Mouse (Mus musculus) hindlimb bud, embryonic 11.5 days (tissue): ENCODE measurements around the gene Ptpra.
"Not testable (repeated sequence)": the region's sequence is repeated elsewhere in the genome, so short reads cannot be mapped to it uniquely, and the experiment has no call there.

Source experiments
- DNase-seq: peaks from one replicate; pipeline ENCODE4 v3.0.0-alpha.2; 2012; ENCODE audit warnings: low read depth, low spot score; ENCODE audit errors: extremely low spot score

Ptpra gene

GRCm38 (mm10) chr2:130540266-130540665 lies 90.2 kb downstream of the Ptpra start:
- no peak for DNase-seq

GRCm38 (mm10) chr2:130546957-130547356 lies 96.9 kb downstream of the Ptpra start:
- no peak for DNase-seq

- DNase-seq = no peak
Observed at GRCm38 (mm10) chr2:130554841-130555240, 104.8 kb downstream of the Ptpra start.

GRCm38 (mm10) chr2:130556292-130556691 lies 106.2 kb downstream of the Ptpra start:
- DNase-seq = no peak

GRCm38 (mm10) chr2:130557462-130557861 lies 107.4 kb downstream of the Ptpra start:
- DNase-seq = no peak

- no peak for DNase-seq
Observed at GRCm38 (mm10) chr2:130558015-130558414, 107.9 kb downstream of the Ptpra start.

GRCm38 (mm10) chr2:130563212-130564055 lies 113.4 kb downstream of the Ptpra start, which contains the start of gene Mrps26:
TSS of gene Mrps26 (plus strand) at chr2:130563742.
- DNase-seq = peak; percentile 74

- no peak for DNase-seq
Observed at GRCm38 (mm10) chr2:130564063-130564462, 114.0 kb downstream of the Ptpra start.

GRCm38 (mm10) chr2:130564983-130565382 lies 114.9 kb downstream of the Ptpra start:
- no peak for DNase-seq

GRCm38 (mm10) chr2:130568921-130569320 lies 118.8 kb downstream of the Ptpra start:
- DNase-seq = no peak

GRCm38 (mm10) chr2:130569926-130570325 lies 119.8 kb downstream of the Ptpra start:
- DNase-seq = no peak

GRCm38 (mm10) chr2:130574960-130575359 lies 124.9 kb downstream of the Ptpra start:
- DNase-seq = no peak

- DNase-seq = no peak
Observed at GRCm38 (mm10) chr2:130575873-130576272, 125.8 kb downstream of the Ptpra start, which contains the start of gene Oxt. TSS of gene Oxt (plus strand) at chr2:130576173.

- DNase-seq = not testable (repeated sequence)
Observed at GRCm38 (mm10) chr2:130576564-130576963, 126.5 kb downstream of the Ptpra start.

- DNase-seq = no peak
Observed at GRCm38 (mm10) chr2:130577021-130577420, 126.9 kb downstream of the Ptpra start.

- no peak for DNase-seq
Observed at GRCm38 (mm10) chr2:130577632-130578031, 127.6 kb downstream of the Ptpra start.

- no peak for DNase-seq
Observed at GRCm38 (mm10) chr2:130578148-130578547, 128.1 kb downstream of the Ptpra start.

GRCm38 (mm10) chr2:130579791-130580190 lies 129.7 kb downstream of the Ptpra start:
- no peak for DNase-seq

- DNase-seq = no peak
Observed at GRCm38 (mm10) chr2:130581201-130581600, 131.1 kb downstream of the Ptpra start.

- no peak for DNase-seq
Observed at GRCm38 (mm10) chr2:130582552-130582951, 132.5 kb downstream of the Ptpra start, which contains the start of gene Avp. TSS of gene Avp (minus strand) at chr2:130582554.

- no peak for DNase-seq
Observed at GRCm38 (mm10) chr2:130583902-130584560, 134.0 kb downstream of the Ptpra start.

- DNase-seq = no peak
Observed at GRCm38 (mm10) chr2:130586016-130586415, 135.9 kb downstream of the Ptpra start.
